Mouse (Mus musculus) spleen, adult 2 months (tissue): ENCODE measurements around the gene Esyt2. TPM values are rescaled to one million over a fixed set of nuclear protein-coding genes. Genes with fewer than 3 reads are reported as not detected.
A peak's percentile ranks its signal among the peaks of the same experiment; 100 is the strongest.

ENCODE experiments used
- DNase-seq, 2 experiments: peaks; one replicate each; pipeline versions ENCODE4 v3.0.0 to v3.0.0-alpha.2; 2012 to 2021; ENCODE audit warnings: low spot score in 2 of 2, low read depth in 1 of 2
- H3K27ac ChIP-seq: fragments of 200-500 bp; 2 replicates; pipeline ENCODE4 v1.5.1; 2012; ENCODE audit warnings: low read length, inconsistent platforms; ENCODE audit not compliant: insufficient read depth
- H3K27me3 ChIP-seq: fragments of 200-500 bp; 2 replicates; pipeline ENCODE4 v1.6.1; 2012; ENCODE audit warnings: mild to moderate bottlenecking, moderate library complexity, low read length, inconsistent platforms; ENCODE audit not compliant: control insufficient read depth, insufficient read depth
- H3K36me3 ChIP-seq: fragments of 200-500 bp; 2 replicates; pipeline ENCODE4 v1.6.1; 2012; ENCODE audit warnings: mild to moderate bottlenecking, low read length, inconsistent platforms; ENCODE audit not compliant: control insufficient read depth, insufficient read depth
- H3K4me1 ChIP-seq: fragments of 200-500 bp; 2 replicates; pipeline ENCODE4 v1.6.1; 2011; ENCODE audit warnings: inconsistent platforms; ENCODE audit not compliant: control insufficient read depth, insufficient read depth, insufficient read length
- H3K4me3 ChIP-seq: fragments of 200-500 bp; 2 replicates; pipeline ENCODE4 v1.5.1; 2011; ENCODE audit warnings: mild to moderate bottlenecking, inconsistent platforms; ENCODE audit not compliant: insufficient read depth, insufficient read length; ENCODE audit errors: extremely low read depth
- CTCF ChIP-seq: fragments of 200-500 bp; IDR thresholded peaks from 2 replicates; pipeline ENCODE4 v1.5.1; 2011; ENCODE audit warnings: mild to moderate bottlenecking, inconsistent platforms; ENCODE audit not compliant: insufficient read depth, insufficient read length, insufficient replicate concordance; ENCODE audit errors: extremely low read depth
- POLR2A ChIP-seq: fragments of 200-500 bp; IDR thresholded peaks from 2 replicates; pipeline ENCODE4 v1.6.1; 2011; ENCODE audit warnings: low read depth, low read length, inconsistent platforms
- WGBS: fragments of 180-500 bp; shearing (Covaris S2); methylation state at CpG from one replicate; pipeline ENCODE4 v1.1.7; 2018; 5-methylcytosine and 5-hydroxymethylcytosine counted together
- polyA plus RNA-seq: library from polyadenylated mRNA; depleted of rRNA; stranded (reverse); fragments of >200 nt; gene quantifications from 2 replicates; pipeline ENCODE4 v1.2.3, GENCODE M21; 2012; rRNA removed

The Esyt2 gene
- polyA plus RNA-seq = 7.6 and 8.8 TPM in 2 replicates

- TF ChIP-seq CTCF = peak; percentile 27; the same call in 1 of the 2 replicates
- peak; percentile 97 for TF ChIP-seq POLR2A
- under 1% methylated on average over 68 of the region's 68 CpGs for WGBS
Observed at GRCm38 (mm10) chr12:116280653-116281364, at the start of gene Esyt2. Gene Esyt2 (plus strand): TSS chr12:116281196.

GRCm38 (mm10) chr12:116231612-116232011 lies 49.4 kb upstream of the Esyt2 start:
- WGBS = 83% methylated on average over 12 of the region's 12 CpGs
- H3K27ac ChIP-seq = peak overlapping the region; percentile 5; the same call in 1 of the 2 replicates

More at GRCm38 (mm10) chr12:116280653-116281364, at the start of gene Esyt2:
- Histone ChIP-seq H3K4me1 (0 out of 2 replicates have a peak, but pooled peaks cover 2% of the 10 kb centered on the region), H3K36me3 (no peaks in the 10 kb centered on the region), H3K27ac (peak within 1 kb of the TSS; percentile 89), H3K4me3 (peak within 1 kb of the TSS; percentile 73), H3K27me3 (no peaks in the 10 kb centered on the region)
- DNase-seq = peak; percentile 95 to 100

GRCm38 (mm10) chr12:116232061-116232460 lies 48.9 kb upstream of the Esyt2 start:
- no peak for TF ChIP-seq CTCF
- TF ChIP-seq POLR2A = no peak

More at GRCm38 (mm10) chr12:116231612-116232011, 49.4 kb upstream of the Esyt2 start:
- H3K36me3 ChIP-seq = no peaks in the 10 kb centered on the region
- peak in 1 of 2 experiments; percentile 14 for DNase-seq
- H3K4me3 ChIP-seq = no peak overlapping the region
- H3K4me1 ChIP-seq = no peaks in the 10 kb centered on the region
- H3K27me3 ChIP-seq = no peaks in the 10 kb centered on the region
- TF ChIP-seq CTCF (no peak), POLR2A (no peak)

GRCm38 (mm10) chr12:116235356-116235755 lies 45.6 kb upstream of the Esyt2 start:
- DNase-seq = no peak
- WGBS = 86% methylated on average over 4 of the region's 4 CpGs
- TF ChIP-seq POLR2A = no peak
- TF ChIP-seq CTCF = peak; percentile 14; the same call in 1 of the 2 replicates

More at GRCm38 (mm10) chr12:116232061-116232460, 48.9 kb upstream of the Esyt2 start:
- no peak for DNase-seq
- Histone ChIP-seq H3K27me3 (no peaks in the 10 kb centered on the region), H3K27ac (peak overlapping the region; percentile 5; the same call in 1 of the 2 replicates), H3K4me3 (no peak overlapping the region), H3K36me3 (no peaks in the 10 kb centered on the region), H3K4me1 (no peaks in the 10 kb centered on the region)
- WGBS = 93% methylated on average over 1 of the region's 1 CpGs

GRCm38 (mm10) chr12:116236658-116237057 lies 44.3 kb upstream of the Esyt2 start:
- TF ChIP-seq POLR2A (no peak), CTCF (no peak)
- H3K4me3 ChIP-seq = no peak overlapping the region

More at GRCm38 (mm10) chr12:116235356-116235755, 45.6 kb upstream of the Esyt2 start:
- Histone ChIP-seq H3K27ac (no peak overlapping the region), H3K27me3 (no peaks in the 10 kb centered on the region), H3K4me1 (no peaks in the 10 kb centered on the region), H3K4me3 (no peak overlapping the region), H3K36me3 (no peaks in the 10 kb centered on the region)

GRCm38 (mm10) chr12:116238370-116238769 lies 42.6 kb upstream of the Esyt2 start:
- H3K4me1 ChIP-seq = no peaks in the 10 kb centered on the region
- no peak for DNase-seq
- H3K4me3 ChIP-seq = no peak overlapping the region
- H3K27me3 ChIP-seq = no peaks in the 10 kb centered on the region
- TF ChIP-seq CTCF (no peak), POLR2A (no peak)
- H3K36me3 ChIP-seq = no peaks in the 10 kb centered on the region
- no peak overlapping the region for H3K27ac ChIP-seq

More at GRCm38 (mm10) chr12:116236658-116237057, 44.3 kb upstream of the Esyt2 start:
- DNase-seq = no peak
- no peak overlapping the region for H3K27ac ChIP-seq
- no peaks in the 10 kb centered on the region for H3K27me3 ChIP-seq
- no peaks in the 10 kb centered on the region for H3K4me1 ChIP-seq
- no peaks in the 10 kb centered on the region for H3K36me3 ChIP-seq
- 88% methylated on average over 3 of the region's 3 CpGs for WGBS

GRCm38 (mm10) chr12:116238803-116239202 lies 42.2 kb upstream of the Esyt2 start:
- Histone ChIP-seq H3K36me3 (no peaks in the 10 kb centered on the region), H3K27me3 (no peaks in the 10 kb centered on the region), H3K4me3 (no peak overlapping the region), H3K27ac (no peak overlapping the region), H3K4me1 (no peaks in the 10 kb centered on the region)
- 78% methylated on average over 3 of the region's 3 CpGs for WGBS
- no peak for DNase-seq
- TF ChIP-seq CTCF = no peak
- TF ChIP-seq POLR2A = no peak
